Mouse (Mus musculus) liver, embryonic 12.5 days (tissue): Measurements from ENCODE around the gene Psma1. TPM values are rescaled to one million over a fixed set of nuclear protein-coding genes. Genes with fewer than 3 reads are reported as not detected.

Experiments
- ATAC-seq: fragments of 200-750 bp; cut with Nextera tagmentation; 2 replicates; pipeline ENCODE4 v1.8.0; 2017; ENCODE audit warnings: moderate number of reproducible peaks, mild to moderate bottlenecking, moderate library complexity
- H3K27ac ChIP-seq: fragments of 300-500 bp; sonication (generic); 2 replicates; pipeline ENCODE4 v1.5.1; 2016; ENCODE audit warnings: mild to moderate bottlenecking
- H3K27me3 ChIP-seq: fragments of 300-500 bp; sonication (generic); replicated peaks from 2 replicates; pipeline ENCODE4 v1.6.1; 2016; ENCODE audit warnings: mild to moderate bottlenecking, moderate library complexity
- H3K36me3 ChIP-seq: fragments of 300-500 bp; sonication (generic); 2 replicates; pipeline ENCODE4 v1.6.1; 2016; ENCODE audit warnings: mild to moderate bottlenecking, moderate library complexity
- H3K4me1 ChIP-seq: fragments of 300-500 bp; sonication (generic); 2 replicates; pipeline ENCODE4 v1.6.1; 2016
- H3K4me2 ChIP-seq: fragments of 300-500 bp; sonication (generic); 2 replicates; pipeline ENCODE4 v1.6.1; 2016; ENCODE audit warnings: mild to moderate bottlenecking, moderate library complexity
- H3K4me3 ChIP-seq: fragments of 300-500 bp; sonication (generic); 2 replicates; pipeline ENCODE4 v1.5.1; 2016; ENCODE audit warnings: mild to moderate bottlenecking, moderate library complexity
- H3K9ac ChIP-seq: fragments of 300-500 bp; sonication (generic); 2 replicates; pipeline ENCODE4 v1.6.1; 2016; ENCODE audit warnings: mild to moderate bottlenecking, moderate library complexity
- H3K9me3 ChIP-seq: fragments of 300-500 bp; sonication (generic); replicated peaks from 2 replicates; pipeline ENCODE4 v1.6.1; 2016; ENCODE audit warnings: mild to moderate bottlenecking, moderate library complexity
- WGBS: fragments of 180-500 bp; shearing (Covaris S2); methylation state at CpG from one replicate; pipeline ENCODE4 v1.1.7; 2016; ENCODE audit not compliant: insufficient replicate concordance; 5-methylcytosine and 5-hydroxymethylcytosine counted together
- polyA plus RNA-seq: library from polyadenylated mRNA; unstranded; fragments of >200 nt; fragmentation: Nextera tagmentation; extraction: Ambion mirVana; gene quantifications from 2 replicates; pipeline ENCODE4 v1.2.1, GENCODE M21; 2016

The Psma1 gene
- 336 and 348 TPM in 2 replicates for polyA plus RNA-seq

DNA sequence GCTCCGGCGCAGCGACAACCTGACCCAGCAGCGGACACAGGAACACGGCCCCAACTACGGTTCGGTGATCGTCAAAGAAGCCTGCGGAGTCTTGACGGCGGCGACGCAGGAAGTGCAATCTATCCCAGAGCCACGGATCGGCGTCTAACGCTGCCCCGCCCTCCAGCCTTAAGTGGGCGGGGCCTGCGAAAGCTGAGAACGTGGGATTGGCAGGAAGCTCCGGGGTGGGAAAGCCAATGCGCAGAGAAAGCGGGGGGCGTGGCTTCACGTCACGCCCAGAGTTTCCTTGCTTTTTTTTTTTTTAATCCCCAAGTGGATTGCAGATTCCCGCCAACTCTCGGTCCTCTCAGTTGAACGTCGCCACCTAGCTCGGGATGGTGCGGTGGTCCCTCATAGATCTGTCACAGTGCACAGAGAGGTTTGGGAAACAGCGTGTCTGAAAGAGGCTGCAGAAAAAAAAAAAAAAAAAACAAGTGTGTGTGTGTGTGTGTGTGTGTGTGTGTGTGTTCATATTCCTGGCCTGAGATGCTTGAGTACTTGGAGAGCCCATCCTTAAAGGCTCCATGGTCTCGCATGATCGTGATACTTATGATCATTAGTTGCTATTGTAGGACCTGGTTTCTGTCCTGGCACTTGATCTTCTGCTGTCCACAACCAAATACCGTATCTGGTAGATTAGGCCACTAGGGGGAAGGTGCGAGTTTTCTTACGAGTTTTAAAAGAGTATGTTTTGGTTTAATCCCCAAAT, at the start of gene Psma1:
Gene Psma1, minus strand, starts transcription at position 114 of the 748 bp plus-strand sequence.
- Histone ChIP-seq H3K4me3 (peak within 1 kb of the TSS; percentile 94), H3K4me2 (peak within 1 kb of the TSS; percentile 86), H3K36me3 (peaks cover 33% of the 10 kb centered on the region), H3K27ac (peak within 1 kb of the TSS; percentile 82), H3K27me3 (no peaks in the 10 kb centered on the region), H3K9ac (peak within 1 kb of the TSS; percentile 91), H3K9me3 (no peaks in the 10 kb centered on the region), H3K4me1 (peaks cover 20% of the 10 kb centered on the region)
- 2% methylated on average over 39 of the region's 39 CpGs for WGBS
- ATAC-seq = peak; percentile 95

- H3K9ac ChIP-seq = no peak overlapping the region
- no peak overlapping the region for H3K4me3 ChIP-seq
- ATAC-seq = peak; percentile 57
- WGBS = 57% methylated on average over 1 of the region's 1 CpGs
- no peaks in the 10 kb centered on the region for H3K36me3 ChIP-seq
- no peaks in the 10 kb centered on the region for H3K27me3 ChIP-seq
- no peak overlapping the region for H3K4me2 ChIP-seq
- H3K9me3 ChIP-seq = no peaks in the 10 kb centered on the region
- peaks cover 6% of the 10 kb centered on the region; the same call in 1 of the 2 replicates for H3K4me1 ChIP-seq
- H3K27ac ChIP-seq = peak overlapping the region; percentile 58
These were observed 47.6 kb upstream of the Psma1 start for GRCm38 (mm10) chr7:114323527-114323926.

GRCm38 (mm10) chr7:114322531-114323441, 46.9 kb upstream of the Psma1 start:
- Histone ChIP-seq H3K27me3 (no peaks in the 10 kb centered on the region), H3K4me3 (no peak overlapping the region), H3K4me1 (peaks cover 6% of the 10 kb centered on the region; the same call in 1 of the 2 replicates), H3K27ac (peak overlapping the region; percentile 32; the same call in 1 of the 2 replicates), H3K36me3 (no peaks in the 10 kb centered on the region), H3K9me3 (no peaks in the 10 kb centered on the region), H3K4me2 (no peak overlapping the region), H3K9ac (no peak overlapping the region)
- peak; percentile 81 for ATAC-seq
- 67% methylated on average over 9 of the region's 9 CpGs for WGBS

DNA sequence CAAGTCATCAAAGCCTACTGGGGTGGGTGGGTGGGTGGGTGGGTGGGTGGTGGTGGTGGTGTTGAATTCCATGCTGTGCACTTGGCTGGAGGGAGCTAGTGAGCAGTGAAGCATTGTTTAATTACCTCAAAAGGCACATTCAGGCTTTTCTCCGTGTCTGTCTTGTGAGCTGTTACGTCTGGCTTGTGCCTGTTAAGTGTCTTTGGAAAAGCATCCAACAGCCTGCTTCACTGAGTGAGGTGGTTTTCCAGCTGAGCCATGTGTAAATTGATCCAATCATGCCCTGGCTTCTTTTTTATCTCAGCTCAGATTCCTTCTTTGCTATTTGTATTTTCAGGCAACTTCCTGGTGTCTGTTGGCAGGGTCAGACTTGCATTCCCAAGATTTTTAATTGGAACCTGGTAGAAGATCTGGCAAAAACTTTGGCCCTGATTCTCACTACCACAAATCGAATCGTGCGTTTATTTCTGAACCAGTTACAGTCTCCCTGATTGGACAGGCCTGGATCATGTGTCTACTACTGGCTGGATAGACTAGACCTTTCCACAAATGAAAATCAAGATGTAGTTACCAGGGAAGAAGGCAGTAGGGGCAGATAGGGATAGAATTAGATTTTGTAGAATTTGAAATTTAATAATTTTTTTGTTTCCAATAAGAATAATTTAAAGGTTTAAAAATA, 45.9 kb upstream of the Psma1 start:
- H3K4me1 ChIP-seq = peaks cover 15% of the 10 kb centered on the region
- no peak overlapping the region for H3K27ac ChIP-seq
- H3K4me2 ChIP-seq = no peak overlapping the region
- no peaks in the 10 kb centered on the region for H3K36me3 ChIP-seq
- ATAC-seq = no peak
- H3K9me3 ChIP-seq = no peaks in the 10 kb centered on the region
- 60% methylated on average over 5 of the region's 5 CpGs for WGBS
- H3K9ac ChIP-seq = no peak overlapping the region
- H3K4me3 ChIP-seq = no peak overlapping the region
- no peaks in the 10 kb centered on the region for H3K27me3 ChIP-seq

GRCm38 (mm10) chr7:114317896-114318295, 42.0 kb upstream of the Psma1 start:
- no peak overlapping the region for H3K4me2 ChIP-seq
- H3K9me3 ChIP-seq = no peaks in the 10 kb centered on the region
- 58% methylated on average over 4 of the region's 4 CpGs for WGBS

DNA sequence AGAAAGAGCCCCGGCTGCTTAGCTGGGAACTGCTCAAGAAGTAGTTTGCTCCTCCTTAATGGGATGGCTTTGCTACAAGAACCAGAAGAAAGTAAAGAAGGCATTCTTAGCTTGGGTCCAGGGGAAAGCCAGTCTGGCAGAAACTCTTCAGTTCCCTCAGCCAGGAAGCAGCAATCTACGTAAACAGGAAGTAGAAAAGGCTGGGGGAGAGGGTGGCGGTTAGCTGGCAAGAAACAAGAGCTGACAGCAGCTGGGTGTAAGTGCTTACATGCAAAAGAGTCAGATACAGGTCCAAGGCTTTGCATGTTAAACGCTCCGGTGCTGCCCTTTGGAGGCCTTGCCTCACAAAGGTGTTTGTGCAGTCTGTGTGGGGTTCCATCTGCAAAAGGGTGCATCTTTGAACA, 41.5 kb upstream of the Psma1 start:
- ATAC-seq = no peak

More at GRCm38 (mm10) chr7:114317896-114318295, 42.0 kb upstream of the Psma1 start:
- no peak overlapping the region for H3K4me3 ChIP-seq
- H3K36me3 ChIP-seq = no peaks in the 10 kb centered on the region
- H3K27ac ChIP-seq = no peak overlapping the region
- H3K4me1 ChIP-seq = peaks cover 20% of the 10 kb centered on the region
- no peaks in the 10 kb centered on the region for H3K27me3 ChIP-seq
- no peak overlapping the region for H3K9ac ChIP-seq
- ATAC-seq = no peak

GRCm38 (mm10) chr7:114316361-114316871, 40.5 kb upstream of the Psma1 start:
- no peaks in the 10 kb centered on the region for H3K27me3 ChIP-seq
- H3K4me2 ChIP-seq = no peak overlapping the region
- H3K27ac ChIP-seq = no peak overlapping the region
- peaks cover 14% of the 10 kb centered on the region for H3K4me1 ChIP-seq
- H3K9ac ChIP-seq = no peak overlapping the region
- H3K4me3 ChIP-seq = no peak overlapping the region
- ATAC-seq = no peak
- WGBS = 42% methylated on average over 5 of the region's 5 CpGs
- H3K36me3 ChIP-seq = no peaks in the 10 kb centered on the region
- H3K9me3 ChIP-seq = no peaks in the 10 kb centered on the region

More for the DNA sequence above, 41.5 kb upstream of the Psma1 start:
- H3K4me2 ChIP-seq = no peak overlapping the region
- no peaks in the 10 kb centered on the region for H3K36me3 ChIP-seq
- WGBS = 26% methylated on average over 5 of the region's 5 CpGs
- no peaks in the 10 kb centered on the region for H3K9me3 ChIP-seq
- peaks cover 20% of the 10 kb centered on the region for H3K4me1 ChIP-seq
- no peak overlapping the region for H3K9ac ChIP-seq
- no peak overlapping the region for H3K4me3 ChIP-seq
- no peaks in the 10 kb centered on the region for H3K27me3 ChIP-seq
- peak overlapping the region; percentile 41; the same call in 1 of the 2 replicates for H3K27ac ChIP-seq

- 66% methylated on average over 5 of the region's 5 CpGs for WGBS
These were observed 35.3 kb upstream of the Psma1 start for GRCm38 (mm10) chr7:114311209-114311608.

GRCm38 (mm10) chr7:114309020-114309419, 33.1 kb upstream of the Psma1 start:
- peak overlapping the region; percentile 16; the same call in 1 of the 2 replicates for H3K4me2 ChIP-seq
- no peaks in the 10 kb centered on the region for H3K27me3 ChIP-seq
- H3K9ac ChIP-seq = no peak overlapping the region
- H3K27ac ChIP-seq = no peak overlapping the region
- H3K36me3 ChIP-seq = no peaks in the 10 kb centered on the region
- H3K9me3 ChIP-seq = no peaks in the 10 kb centered on the region
- WGBS = 16% methylated on average over 4 of the region's 4 CpGs
- H3K4me1 ChIP-seq = no peaks in the 10 kb centered on the region
- H3K4me3 ChIP-seq = no peak overlapping the region
- no peak for ATAC-seq

More at GRCm38 (mm10) chr7:114311209-114311608, 35.3 kb upstream of the Psma1 start:
- H3K4me2 ChIP-seq = no peak overlapping the region
- no peak overlapping the region for H3K27ac ChIP-seq
- H3K4me1 ChIP-seq = no peaks in the 10 kb centered on the region
- ATAC-seq = peak; percentile 49; the same call in 1 of the 2 replicates
- no peaks in the 10 kb centered on the region for H3K9me3 ChIP-seq
- H3K4me3 ChIP-seq = no peak overlapping the region
- H3K27me3 ChIP-seq = no peaks in the 10 kb centered on the region
- H3K36me3 ChIP-seq = no peaks in the 10 kb centered on the region
- H3K9ac ChIP-seq = no peak overlapping the region

GRCm38 (mm10) chr7:114301293-114301782, 25.4 kb upstream of the Psma1 start:
- Histone ChIP-seq H3K27ac (no peak overlapping the region), H3K4me3 (no peak overlapping the region), H3K4me2 (no peak overlapping the region), H3K36me3 (no peaks in the 10 kb centered on the region), H3K4me1 (no peaks in the 10 kb centered on the region), H3K27me3 (no peaks in the 10 kb centered on the region), H3K9ac (no peak overlapping the region), H3K9me3 (no peaks in the 10 kb centered on the region)
- 0 out of 2 replicates have a peak, but pooled peaks have one; percentile 32 for ATAC-seq
- WGBS = 29% methylated on average over 4 of the region's 4 CpGs

- Histone ChIP-seq H3K27me3 (no peaks in the 10 kb centered on the region), H3K27ac (no peak overlapping the region), H3K9me3 (no peaks in the 10 kb centered on the region), H3K4me1 (no peaks in the 10 kb centered on the region), H3K4me3 (no peak overlapping the region), H3K9ac (no peak overlapping the region), H3K4me2 (no peak overlapping the region), H3K36me3 (no peaks in the 10 kb centered on the region)
- no peak for ATAC-seq
- 54% methylated on average over 2 of the region's 2 CpGs for WGBS
These were observed 24.9 kb upstream of the Psma1 start for GRCm38 (mm10) chr7:114300782-114301181.
